Mouse (Mus musculus): ENCODE results near the gene Ccdc57. TPM values are rescaled to one million over a fixed set of nuclear protein-coding genes. Genes with fewer than 3 reads are reported as not detected.

Ccdc57 gene
- polyA plus RNA-seq, 1 experiment: 1.7 TPM

DNA sequence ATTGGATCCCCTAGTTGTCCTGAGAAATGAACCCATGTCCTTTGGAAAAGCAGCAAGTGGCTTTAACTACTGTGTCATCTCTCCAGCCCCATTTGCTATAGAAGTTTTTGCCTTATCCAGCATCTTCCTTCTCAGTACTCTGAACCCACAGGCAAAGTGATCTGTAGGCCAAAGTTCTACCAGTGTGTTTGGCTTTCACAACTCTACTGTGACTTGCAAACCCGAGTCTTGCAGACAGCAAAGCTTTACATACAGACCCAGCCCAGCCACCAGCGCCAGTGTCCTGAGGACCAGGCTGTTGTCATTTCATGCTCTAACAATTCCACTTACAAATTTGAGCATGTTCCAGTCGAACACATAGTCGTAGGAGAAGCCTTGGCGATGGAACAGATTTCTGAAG is 38.6 kb upstream of the Ccdc57 start:
- 97% methylated on average over 5 of the region's 5 CpGs for WGBS
- Histone ChIP-seq H3K4me3 (ENCODE audit: control insufficient read depth, insufficient read depth, low read length) (no peak overlapping the region), H3K36me3 (ENCODE audit: control insufficient read depth, insufficient read depth, low read length) (peaks cover 97% of the 10 kb centered on the region), H3K27me3 (ENCODE audit: control insufficient read depth, insufficient read depth, low read length) (no peaks in the 10 kb centered on the region), H3K27ac (ENCODE audit: control insufficient read depth, insufficient read depth, low read length) (no peak overlapping the region), H3K4me1 (replicated peaks; ENCODE audit: control insufficient read depth, insufficient read depth, low read length) (no peaks in the 10 kb centered on the region)
- DNase-seq: no peak
- TF ChIP-seq POLR2A (IDR thresholded peaks at IDR 0.05; ENCODE audit: control insufficient read depth, extremely low read depth, insufficient read depth, low read length, poor library complexity) (no peak), CTCF (IDR thresholded peaks at IDR 0.05; ENCODE audit: borderline replicate concordance, control insufficient read depth, extremely low read depth, insufficient read depth, low read length, poor library complexity) (no peak)

DNA sequence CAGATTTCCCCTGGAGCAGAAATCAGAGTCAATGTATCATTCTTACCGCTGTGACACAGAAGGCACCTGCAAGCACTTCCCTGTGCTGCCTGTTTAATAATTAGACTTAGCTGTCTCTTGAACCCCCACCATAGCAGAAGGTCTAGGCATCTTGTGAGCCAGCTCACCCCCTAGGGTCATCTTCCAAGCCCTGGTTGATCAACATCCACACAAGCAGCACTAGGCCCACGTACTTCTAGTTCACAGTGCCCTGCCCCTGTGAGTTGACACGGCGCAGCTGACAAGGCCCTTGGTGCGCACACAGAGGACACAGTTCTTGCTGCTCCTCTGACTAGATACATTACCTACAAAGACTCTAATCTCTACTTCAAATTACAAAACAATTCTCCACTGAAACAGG is 37.1 kb upstream of the Ccdc57 start:
- H3K36me3 ChIP-seq (ENCODE audit: control insufficient read depth, insufficient read depth, low read length): peaks cover 99% of the 10 kb centered on the region
- H3K4me3 ChIP-seq (ENCODE audit: control insufficient read depth, insufficient read depth, low read length): no peak overlapping the region
- H3K27ac ChIP-seq (ENCODE audit: control insufficient read depth, insufficient read depth, low read length): no peak overlapping the region
- H3K27me3 ChIP-seq (ENCODE audit: control insufficient read depth, insufficient read depth, low read length): no peaks in the 10 kb centered on the region
- TF ChIP-seq CTCF (IDR thresholded peaks at IDR 0.05; ENCODE audit: borderline replicate concordance, control insufficient read depth, extremely low read depth, insufficient read depth, low read length, poor library complexity) (no peak), POLR2A (IDR thresholded peaks at IDR 0.05; ENCODE audit: control insufficient read depth, extremely low read depth, insufficient read depth, low read length, poor library complexity) (no peak)
- 99% methylated on average over 5 of the region's 5 CpGs for WGBS
- DNase-seq: no peak
- H3K4me1 ChIP-seq (replicated peaks; ENCODE audit: control insufficient read depth, insufficient read depth, low read length): no peaks in the 10 kb centered on the region

DNA sequence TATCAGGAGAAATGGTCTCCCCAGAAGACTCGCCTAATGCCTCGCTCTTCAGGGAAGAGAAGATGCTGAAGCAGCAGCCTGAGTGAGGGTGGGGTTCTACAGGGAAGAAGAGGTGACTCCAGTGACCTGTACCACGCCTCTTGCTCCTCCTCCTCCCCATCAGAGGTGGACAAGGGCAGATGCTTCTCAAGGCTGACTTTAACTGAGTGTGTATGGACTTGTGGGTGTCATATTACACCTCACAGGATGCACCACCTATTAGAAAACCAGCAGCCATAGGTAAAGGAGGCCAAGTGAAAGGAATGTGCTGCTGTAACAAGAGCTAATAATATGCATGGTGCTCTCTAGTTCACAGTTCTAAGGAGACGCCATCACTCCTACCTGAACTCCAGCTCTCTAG is 32.9 kb upstream of the Ccdc57 start:
- DNase-seq: no peak
- no peak for TF ChIP-seq CTCF (IDR thresholded peaks at IDR 0.05; ENCODE audit: borderline replicate concordance, control insufficient read depth, extremely low read depth, insufficient read depth, low read length, poor library complexity)
- no peak for TF ChIP-seq POLR2A (IDR thresholded peaks at IDR 0.05; ENCODE audit: control insufficient read depth, extremely low read depth, insufficient read depth, low read length, poor library complexity)
- H3K36me3 ChIP-seq (ENCODE audit: control insufficient read depth, insufficient read depth, low read length): peaks cover 89% of the 10 kb centered on the region
- H3K4me1 ChIP-seq (replicated peaks; ENCODE audit: control insufficient read depth, insufficient read depth, low read length): no peaks in the 10 kb centered on the region
- H3K27ac ChIP-seq (ENCODE audit: control insufficient read depth, insufficient read depth, low read length): no peak overlapping the region
- H3K4me3 ChIP-seq (ENCODE audit: control insufficient read depth, insufficient read depth, low read length): no peak overlapping the region
- 95% methylated on average over 4 of the region's 4 CpGs for WGBS
- no peaks in the 10 kb centered on the region for H3K27me3 ChIP-seq (ENCODE audit: control insufficient read depth, insufficient read depth, low read length)

GRCm38 (mm10) chr11:120964195-120965157 is 31.8 kb upstream of the Ccdc57 start:
- Histone ChIP-seq H3K4me1 (replicated peaks; ENCODE audit: control insufficient read depth, insufficient read depth, low read length) (peaks cover 7% of the 10 kb centered on the region), H3K27ac (ENCODE audit: control insufficient read depth, insufficient read depth, low read length) (no peak overlapping the region), H3K4me3 (ENCODE audit: control insufficient read depth, insufficient read depth, low read length) (no peak overlapping the region), H3K27me3 (ENCODE audit: control insufficient read depth, insufficient read depth, low read length) (no peaks in the 10 kb centered on the region), H3K36me3 (ENCODE audit: control insufficient read depth, insufficient read depth, low read length) (peaks cover 79% of the 10 kb centered on the region)
- 92% methylated on average over 10 of the region's 10 CpGs for WGBS
- TF ChIP-seq POLR2A (IDR thresholded peaks at IDR 0.05; ENCODE audit: control insufficient read depth, extremely low read depth, insufficient read depth, low read length, poor library complexity) (no peak), CTCF (IDR thresholded peaks at IDR 0.05; ENCODE audit: borderline replicate concordance, control insufficient read depth, extremely low read depth, insufficient read depth, low read length, poor library complexity) (no peak)
- DNase-seq: no peak

- H3K4me3 ChIP-seq (ENCODE audit: control insufficient read depth, insufficient read depth, low read length): no peak overlapping the region
- no peaks in the 10 kb centered on the region for H3K27me3 ChIP-seq (ENCODE audit: control insufficient read depth, insufficient read depth, low read length)
- 72% methylated on average over 7 of the region's 7 CpGs for WGBS
- H3K4me1 ChIP-seq (replicated peaks; ENCODE audit: control insufficient read depth, insufficient read depth, low read length): peaks cover 13% of the 10 kb centered on the region
- DNase-seq: no peak
- no peak overlapping the region for H3K27ac ChIP-seq (ENCODE audit: control insufficient read depth, insufficient read depth, low read length)
- TF ChIP-seq CTCF (IDR thresholded peaks at IDR 0.05; ENCODE audit: borderline replicate concordance, control insufficient read depth, extremely low read depth, insufficient read depth, low read length, poor library complexity): no peak
- TF ChIP-seq POLR2A (IDR thresholded peaks at IDR 0.05; ENCODE audit: control insufficient read depth, extremely low read depth, insufficient read depth, low read length, poor library complexity): no peak
- H3K36me3 ChIP-seq (ENCODE audit: control insufficient read depth, insufficient read depth, low read length): peaks cover 63% of the 10 kb centered on the region
Measured at GRCm38 (mm10) chr11:120962909-120963308, 30.2 kb upstream of the Ccdc57 start.

- no peaks in the 10 kb centered on the region for H3K27me3 ChIP-seq (ENCODE audit: control insufficient read depth, insufficient read depth, low read length)
- H3K36me3 ChIP-seq (ENCODE audit: control insufficient read depth, insufficient read depth, low read length): peaks cover 56% of the 10 kb centered on the region
- no peak overlapping the region for H3K4me3 ChIP-seq (ENCODE audit: control insufficient read depth, insufficient read depth, low read length)
- WGBS: 95% methylated on average over 13 of the region's 13 CpGs
- no peak for TF ChIP-seq CTCF (IDR thresholded peaks at IDR 0.05; ENCODE audit: borderline replicate concordance, control insufficient read depth, extremely low read depth, insufficient read depth, low read length, poor library complexity)
- no peak for TF ChIP-seq POLR2A (IDR thresholded peaks at IDR 0.05; ENCODE audit: control insufficient read depth, extremely low read depth, insufficient read depth, low read length, poor library complexity)
- DNase-seq: no peak
- H3K4me1 ChIP-seq (replicated peaks; ENCODE audit: control insufficient read depth, insufficient read depth, low read length): peaks cover 13% of the 10 kb centered on the region
- H3K27ac ChIP-seq (ENCODE audit: control insufficient read depth, insufficient read depth, low read length): no peak overlapping the region
Measured at GRCm38 (mm10) chr11:120962050-120962771, 29.5 kb upstream of the Ccdc57 start.

All from thymus, adult 2 months (tissue).